Mouse (Mus musculus): ENCODE results near the gene Clpp. TPM values are rescaled to one million over a fixed set of nuclear protein-coding genes. Genes with fewer than 3 reads are reported as not detected.

Clpp gene
- polyA plus RNA-seq, 1 experiment from 2014 or later = 71.1 TPM

- Histone ChIP-seq H3K4me1 (ENCODE audit: insufficient read depth, low read depth, low read length) (peaks cover 13% of the 10 kb centered on the region; the same call in 1 of the 2 replicates), H3K36me3 (ENCODE audit: insufficient read depth, low read length) (0 out of 2 replicates have a peak, but pooled peaks cover 5% of the 10 kb centered on the region), H3K9me3 (ENCODE audit: low read length) (no peaks in the 10 kb centered on the region), H3K4me2 (replicated peaks; ENCODE audit: low read depth, low read length) (peak overlapping the region; percentile 85), H3K4me3 (ENCODE audit: low read depth, low read length) (peak overlapping the region; percentile 4; the same call in 1 of the 2 replicates), H3K9ac (replicated peaks; ENCODE audit: low read depth) (peak overlapping the region; percentile 36; the same call in 1 of the 2 replicates), H3K27me3 (replicated peaks; ENCODE audit: insufficient read depth, low read length) (no peaks in the 10 kb centered on the region), H3K27ac (ENCODE audit: low read length) (peak overlapping the region; percentile 81)
- TF ChIP-seq CTCF (IDR thresholded peaks at IDR 0.05) = peak; percentile 41; the same call in 1 of the 2 replicates
- TF ChIP-seq EP300 (IDR thresholded peaks at IDR 0.05) = peak; percentile 53; the same call in 1 of the 2 replicates
- DNase-seq (ENCODE audit: low spot score) = peak; percentile 100
- peak; percentile 95 for ATAC-seq
- 0% methylated on average over 38 of the region's 38 CpGs for WGBS
These were observed 41.7 kb downstream of the Clpp start for GRCm38 (mm10) chr17:57031661-57032420.

DNA sequence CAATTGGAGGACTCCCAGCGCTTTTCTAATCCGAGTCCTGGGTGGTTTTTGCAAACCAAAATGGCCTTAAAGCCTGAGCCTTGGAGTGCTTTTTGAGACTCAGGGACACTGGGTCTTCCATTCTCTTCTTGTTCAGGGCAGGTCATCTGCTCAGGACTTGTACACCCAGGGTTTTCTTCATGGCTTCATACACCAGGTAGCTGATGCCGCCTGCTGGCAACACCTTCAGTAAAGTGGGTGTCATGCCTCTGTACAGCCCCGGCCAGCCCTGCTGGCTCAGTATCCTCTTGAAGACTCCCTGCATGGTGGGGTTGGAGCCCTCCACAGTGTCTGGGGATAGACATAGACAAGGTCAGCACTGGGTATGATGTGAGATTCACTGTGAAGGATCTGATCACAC is 42.7 kb downstream of the Clpp start:
- Histone ChIP-seq H3K4me1 (ENCODE audit: insufficient read depth, low read depth, low read length) (peaks cover 13% of the 10 kb centered on the region; the same call in 1 of the 2 replicates), H3K36me3 (ENCODE audit: insufficient read depth, low read length) (0 out of 2 replicates have a peak, but pooled peaks cover 1% of the 10 kb centered on the region), H3K9me3 (ENCODE audit: low read length) (no peaks in the 10 kb centered on the region), H3K4me3 (ENCODE audit: low read depth, low read length) (no peak overlapping the region), H3K27ac (ENCODE audit: low read length) (no peak overlapping the region), H3K27me3 (replicated peaks; ENCODE audit: insufficient read depth, low read length) (no peaks in the 10 kb centered on the region), H3K4me2 (replicated peaks; ENCODE audit: low read depth, low read length) (no peak overlapping the region), H3K9ac (replicated peaks; ENCODE audit: low read depth) (no peak overlapping the region)
- WGBS = 76% methylated on average over 4 of the region's 4 CpGs
- ATAC-seq (no peak), DNase-seq (ENCODE audit: low spot score) (no peak)
- no peak for TF ChIP-seq EP300 (IDR thresholded peaks at IDR 0.05)
- no peak for TF ChIP-seq CTCF (IDR thresholded peaks at IDR 0.05)

DNA sequence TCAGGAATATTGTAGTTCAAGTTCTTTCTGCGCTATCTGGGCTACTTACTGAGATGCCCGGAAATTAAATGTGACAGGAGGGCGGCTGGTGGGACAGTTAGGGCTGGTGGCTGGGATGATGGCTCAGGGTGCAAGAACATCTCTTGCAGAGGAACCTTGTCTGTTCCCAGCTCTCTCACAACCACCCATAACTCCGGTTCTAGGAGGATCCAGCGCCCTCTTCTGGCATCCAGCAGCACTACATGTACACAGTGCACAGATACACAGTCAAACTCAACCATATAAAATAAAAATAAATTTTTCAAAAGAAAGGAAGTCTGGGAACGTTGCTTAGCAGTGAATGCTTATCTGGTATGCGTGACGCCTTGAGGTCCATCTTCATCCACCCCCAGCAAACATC is 48.9 kb downstream of the Clpp start:
- H3K4me3 ChIP-seq (ENCODE audit: low read depth, low read length) = no peak overlapping the region
- H3K9me3 ChIP-seq (ENCODE audit: low read length) = no peaks in the 10 kb centered on the region
- no peak overlapping the region for H3K4me2 ChIP-seq (replicated peaks; ENCODE audit: low read depth, low read length)
- no peak for DNase-seq (ENCODE audit: low spot score)
- H3K4me1 ChIP-seq (ENCODE audit: insufficient read depth, low read depth, low read length) = no peaks in the 10 kb centered on the region
- 39% methylated on average over 8 of the region's 8 CpGs for WGBS
- H3K9ac ChIP-seq (replicated peaks; ENCODE audit: low read depth) = no peak overlapping the region
- no peak overlapping the region for H3K27ac ChIP-seq (ENCODE audit: low read length)
- H3K27me3 ChIP-seq (replicated peaks; ENCODE audit: insufficient read depth, low read length) = no peaks in the 10 kb centered on the region
- no peak for ATAC-seq
- peak; percentile 45; the same call in 1 of the 2 replicates for TF ChIP-seq CTCF (IDR thresholded peaks at IDR 0.05)
- TF ChIP-seq EP300 (IDR thresholded peaks at IDR 0.05) = no peak
- no peaks in the 10 kb centered on the region for H3K36me3 ChIP-seq (ENCODE audit: insufficient read depth, low read length)

GRCm38 (mm10) chr17:57041554-57041953 is 51.4 kb downstream of the Clpp start, which contains the start of gene Slc25a41:
Slc25a41 (minus strand) TSS chr17:57041654.
- no peak for DNase-seq (ENCODE audit: low spot score)

More at GRCm38 (mm10) chr17:57041554-57041953, 51.4 kb downstream of the Clpp start, which contains the start of gene Slc25a41:
- H3K9ac ChIP-seq (replicated peaks; ENCODE audit: low read depth) = no peak within 1 kb of the TSS
- H3K4me1 ChIP-seq (ENCODE audit: insufficient read depth, low read depth, low read length) = no peaks in the 10 kb centered on the region
- no peak within 1 kb of the TSS for H3K27ac ChIP-seq (ENCODE audit: low read length)
- TF ChIP-seq CTCF (IDR thresholded peaks at IDR 0.05) (no peak), EP300 (IDR thresholded peaks at IDR 0.05) (no peak)
- ATAC-seq = no peak
- WGBS = 72% methylated on average over 8 of the region's 8 CpGs
- H3K27me3 ChIP-seq (replicated peaks; ENCODE audit: insufficient read depth, low read length) = no peaks in the 10 kb centered on the region
- no peak within 1 kb of the TSS for H3K4me2 ChIP-seq (replicated peaks; ENCODE audit: low read depth, low read length)
- H3K36me3 ChIP-seq (ENCODE audit: insufficient read depth, low read length) = no peaks in the 10 kb centered on the region
- H3K9me3 ChIP-seq (ENCODE audit: low read length) = no peaks in the 10 kb centered on the region
- H3K4me3 ChIP-seq (ENCODE audit: low read depth, low read length) = no peak within 1 kb of the TSS

Other genes with a start within 250 kb of the Clpp start
- gene Nrtn, start 232.8 kb upstream of the Clpp start, polyA plus RNA-seq (2015; fragmentation: Nextera tagmentation; extraction: Ambion mirVana) = 10.5 and 10.7 TPM in 2 replicates
- 26.3 and 29.7 TPM in 2 replicates for gene Dus3l, start 225.5 kb upstream of the Clpp start, polyA plus RNA-seq (2015; fragmentation: Nextera tagmentation; extraction: Ambion mirVana)
- gene Prr22, start 220.1 kb upstream of the Clpp start, polyA plus RNA-seq (2015; fragmentation: Nextera tagmentation; extraction: Ambion mirVana) = 0.23 and 0.33 TPM in 2 replicates
- gene Rfx2, start 159.3 kb upstream of the Clpp start, polyA plus RNA-seq (2015; fragmentation: Nextera tagmentation; extraction: Ambion mirVana) = 5.9 and 6.6 TPM in 2 replicates
- not detected in 2 replicates for gene Acsbg2, start 115.9 kb upstream of the Clpp start, polyA plus RNA-seq (2015; fragmentation: Nextera tagmentation; extraction: Ambion mirVana)
- 0.15 and 0.23 TPM in 2 replicates for gene 1700061G19Rik, start 114.8 kb upstream of the Clpp start, polyA plus RNA-seq (2015; fragmentation: Nextera tagmentation; extraction: Ambion mirVana)
- 17.7 TPM in 2 replicates for gene Mllt1, start 54.9 kb upstream of the Clpp start, polyA plus RNA-seq (2015; fragmentation: Nextera tagmentation; extraction: Ambion mirVana)
- not detected in 2 replicates for gene Acer1, start 8.2 kb upstream of the Clpp start, polyA plus RNA-seq (2015; fragmentation: Nextera tagmentation; extraction: Ambion mirVana)
- gene Alkbh7, start 7.0 kb downstream of the Clpp start, polyA plus RNA-seq (2015; fragmentation: Nextera tagmentation; extraction: Ambion mirVana) = 31.3 and 35.3 TPM in 2 replicates
- gene Pspn, start 9.7 kb downstream of the Clpp start, polyA plus RNA-seq (2015; fragmentation: Nextera tagmentation; extraction: Ambion mirVana) = 0.37 TPM in 1 of 2 replicates, not detected in the other
- 33.3 and 37.0 TPM in 2 replicates for gene Gtf2f1, start 21.0 kb downstream of the Clpp start, polyA plus RNA-seq (2015; fragmentation: Nextera tagmentation; extraction: Ambion mirVana)
- 0.50 and 0.68 TPM in 2 replicates for gene Gm17949, start 21.2 kb downstream of the Clpp start, polyA plus RNA-seq (2015; fragmentation: Nextera tagmentation; extraction: Ambion mirVana)
- 20.4 and 21.0 TPM in 2 replicates for gene Khsrp, start 41.2 kb downstream of the Clpp start, polyA plus RNA-seq (2015; fragmentation: Nextera tagmentation; extraction: Ambion mirVana)
- gene Slc25a41, start 51.3 kb downstream of the Clpp start, polyA plus RNA-seq (2015; fragmentation: Nextera tagmentation; extraction: Ambion mirVana) = not detected in 2 replicates
- gene Crb3, start 68.8 kb downstream of the Clpp start, polyA plus RNA-seq (2015; fragmentation: Nextera tagmentation; extraction: Ambion mirVana) = 119 and 120 TPM in 2 replicates
- 5.8 and 5.9 TPM in 2 replicates for gene Slc25a23, start 69.6 kb downstream of the Clpp start, polyA plus RNA-seq (2015; fragmentation: Nextera tagmentation; extraction: Ambion mirVana)
- gene Dennd1c, start 88.2 kb downstream of the Clpp start, polyA plus RNA-seq (2015; fragmentation: Nextera tagmentation; extraction: Ambion mirVana) = 5.7 and 6.0 TPM in 2 replicates
- gene Tubb4a, start 97.5 kb downstream of the Clpp start, polyA plus RNA-seq (2015; fragmentation: Nextera tagmentation; extraction: Ambion mirVana) = 7.1 and 7.5 TPM in 2 replicates
- gene Tnfsf9, start 115.0 kb downstream of the Clpp start, polyA plus RNA-seq (2015; fragmentation: Nextera tagmentation; extraction: Ambion mirVana) = 3.0 and 3.4 TPM in 2 replicates
- not detected in 2 replicates for gene Cd70, start 159.5 kb downstream of the Clpp start, polyA plus RNA-seq (2015; fragmentation: Nextera tagmentation; extraction: Ambion mirVana)
- gene Tnfsf14, start 203.9 kb downstream of the Clpp start, polyA plus RNA-seq (2015; fragmentation: Nextera tagmentation; extraction: Ambion mirVana) = 0.50 and 0.73 TPM in 2 replicates
- gene C3, start 237.8 kb downstream of the Clpp start, polyA plus RNA-seq (2015; fragmentation: Nextera tagmentation; extraction: Ambion mirVana) = 50.2 and 55.0 TPM in 2 replicates